Mouse (Mus musculus) forebrain, embryonic 10.5 days (tissue): Measurements from ENCODE around the gene Atp8b4. TPM values are rescaled to one million over a fixed set of nuclear protein-coding genes. Genes with fewer than 3 reads are reported as not detected.

ENCODE experiments used
- DNase-seq: peaks from one replicate; pipeline ENCODE4 v3.0.0-alpha.2; 2017; ENCODE audit warnings: low spot score; ENCODE audit errors: extremely low spot score
- H3K27ac ChIP-seq: fragments of 300-500 bp; sonication (generic); 2 replicates; pipeline ENCODE4 v1.5.1; 2016; ENCODE audit warnings: mild to moderate bottlenecking
- H3K27me3 ChIP-seq: fragments of 300-500 bp; sonication (generic); 2 replicates; pipeline ENCODE4 v1.6.1; 2016; ENCODE audit warnings: mild to moderate bottlenecking; ENCODE audit not compliant: poor library complexity, severe bottlenecking
- H3K36me3 ChIP-seq: fragments of 300-500 bp; sonication (generic); replicated peaks from 2 replicates; pipeline ENCODE4 v1.6.1; 2016; ENCODE audit warnings: mild to moderate bottlenecking, moderate library complexity
- H3K4me1 ChIP-seq: fragments of 300-500 bp; sonication (generic); 2 replicates; pipeline ENCODE4 v1.6.1; 2016
- H3K4me3 ChIP-seq: fragments of 300-500 bp; sonication (generic); 2 replicates; pipeline ENCODE4 v1.5.1; 2016; ENCODE audit warnings: mild to moderate bottlenecking, moderate library complexity
- H3K9me3 ChIP-seq: fragments of 300-500 bp; sonication (generic); 2 replicates; pipeline ENCODE4 v1.6.1; 2016; ENCODE audit warnings: mild to moderate bottlenecking, moderate library complexity
- WGBS: fragments of 180-500 bp; shearing (Covaris S2); methylation state at CpG from one replicate; pipeline ENCODE4 v1.1.7; 2016; 5-methylcytosine and 5-hydroxymethylcytosine counted together
- polyA plus RNA-seq: library from polyadenylated mRNA; unstranded; fragments of >200 nt; fragmentation: Nextera tagmentation; extraction: Ambion mirVana; gene quantifications from 2 replicates; pipeline ENCODE4 v1.2.1, GENCODE M21; 2016

Gene Atp8b4
- polyA plus RNA-seq, 1 experiment from 2014 or later, result 0.99 TPM

- 83% methylated on average over 3 of the region's 3 CpGs for WGBS
These were observed 168.7 kb downstream of the Atp8b4 start for GRCm38 (mm10) chr2:126331794-126332193.

GRCm38 (mm10) chr2:126323206-126323605 lies 177.3 kb downstream of the Atp8b4 start:
- WGBS, result 90% methylated on average over 7 of the region's 7 CpGs
- no peaks in the 10 kb centered on the region for H3K4me1 ChIP-seq
- no peak overlapping the region for H3K4me3 ChIP-seq
- H3K27me3 ChIP-seq, result no peaks in the 10 kb centered on the region
- H3K27ac ChIP-seq, result no peak overlapping the region
- DNase-seq, result no peak
- no peaks in the 10 kb centered on the region for H3K36me3 ChIP-seq
- H3K9me3 ChIP-seq, result no peaks in the 10 kb centered on the region

More at GRCm38 (mm10) chr2:126331794-126332193, 168.7 kb downstream of the Atp8b4 start:
- Histone ChIP-seq H3K4me1 (no peaks in the 10 kb centered on the region), H3K27ac (no peak overlapping the region), H3K36me3 (no peaks in the 10 kb centered on the region), H3K27me3 (no peaks in the 10 kb centered on the region), H3K4me3 (no peak overlapping the region), H3K9me3 (no peaks in the 10 kb centered on the region)
- no peak for DNase-seq

DNA sequence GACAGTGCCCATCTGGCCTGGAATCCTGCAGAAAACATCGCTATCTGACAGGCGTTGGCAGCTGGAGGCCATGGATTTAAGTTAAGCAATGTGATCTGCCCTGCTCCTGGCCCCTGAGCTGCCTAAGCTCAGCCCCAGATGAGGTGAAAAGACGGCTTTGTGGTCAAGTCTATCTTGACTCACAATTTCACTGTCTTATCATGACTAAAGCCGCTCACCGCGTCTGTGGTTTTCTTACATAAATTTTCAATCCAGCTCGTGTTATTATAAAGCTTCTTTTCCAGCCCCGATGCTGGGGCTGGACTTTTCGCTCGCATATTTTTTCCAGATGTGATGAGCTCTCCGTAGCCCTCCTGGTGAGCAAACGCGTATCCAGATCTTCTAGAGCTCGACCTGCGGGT lies 177.8 kb downstream of the Atp8b4 start:
- no peak overlapping the region for H3K4me3 ChIP-seq
- no peak for DNase-seq
- H3K9me3 ChIP-seq, result no peaks in the 10 kb centered on the region
- no peak overlapping the region for H3K27ac ChIP-seq
- H3K4me1 ChIP-seq, result no peaks in the 10 kb centered on the region
- H3K27me3 ChIP-seq, result no peaks in the 10 kb centered on the region
- 91% methylated on average over 15 of the region's 15 CpGs for WGBS
- no peaks in the 10 kb centered on the region for H3K36me3 ChIP-seq

DNA sequence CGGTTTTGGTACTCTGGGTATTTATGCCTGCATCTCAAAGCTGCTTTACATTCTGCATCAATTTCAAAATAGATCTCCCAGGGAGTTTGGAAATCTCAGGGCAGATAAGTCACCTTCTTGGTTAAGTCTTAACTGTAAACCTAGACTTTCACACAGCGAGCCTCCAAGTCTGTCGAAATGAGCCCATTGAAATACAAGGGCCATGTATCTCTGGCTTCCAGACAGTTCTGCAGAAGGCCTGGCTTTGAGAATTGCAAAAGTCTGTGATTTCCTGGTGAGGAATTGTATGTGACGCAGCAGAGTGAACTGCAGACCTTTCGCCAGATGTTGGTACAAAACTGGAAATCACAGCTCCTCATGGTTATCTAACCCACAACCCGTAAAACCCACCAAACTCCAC lies 182.4 kb downstream of the Atp8b4 start:
- DNase-seq, result no peak
- Histone ChIP-seq H3K27me3 (no peaks in the 10 kb centered on the region), H3K27ac (no peak overlapping the region), H3K36me3 (no peaks in the 10 kb centered on the region), H3K9me3 (no peaks in the 10 kb centered on the region), H3K4me3 (no peak overlapping the region), H3K4me1 (no peaks in the 10 kb centered on the region)
- WGBS, result 92% methylated on average over 6 of the region's 6 CpGs

GRCm38 (mm10) chr2:126316942-126317341 lies 183.5 kb downstream of the Atp8b4 start:
- H3K9me3 ChIP-seq, result no peaks in the 10 kb centered on the region
- H3K27me3 ChIP-seq, result no peaks in the 10 kb centered on the region
- no peak overlapping the region for H3K4me3 ChIP-seq
- H3K36me3 ChIP-seq, result no peaks in the 10 kb centered on the region
- no peak for DNase-seq
- no peak overlapping the region for H3K27ac ChIP-seq
- WGBS, result 91% methylated on average over 3 of the region's 3 CpGs
- H3K4me1 ChIP-seq, result no peaks in the 10 kb centered on the region

DNA sequence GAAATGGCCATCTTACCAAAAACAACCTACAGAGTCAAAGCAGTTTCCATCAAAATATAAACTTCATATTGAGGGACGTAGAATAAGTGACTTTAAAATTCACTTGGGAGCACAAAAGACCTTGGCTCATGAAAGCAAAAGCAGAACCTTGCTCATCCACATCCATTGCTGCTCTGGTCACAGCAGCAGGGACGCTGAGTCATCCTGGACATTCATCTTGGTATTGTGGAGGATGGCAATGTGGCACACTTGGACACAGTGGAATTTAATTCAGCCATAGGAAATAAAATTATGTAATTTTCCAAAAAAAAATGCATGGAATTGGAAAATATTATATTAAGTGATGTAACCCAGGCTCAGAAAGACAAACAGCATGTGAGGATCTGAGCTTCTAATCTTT lies 184.1 kb downstream of the Atp8b4 start:
- no peaks in the 10 kb centered on the region for H3K27me3 ChIP-seq
- H3K4me3 ChIP-seq, result no peak overlapping the region
- no peaks in the 10 kb centered on the region for H3K9me3 ChIP-seq
- no peaks in the 10 kb centered on the region for H3K4me1 ChIP-seq
- 88% methylated on average over 2 of the region's 2 CpGs for WGBS
- no peaks in the 10 kb centered on the region for H3K36me3 ChIP-seq
- H3K27ac ChIP-seq, result no peak overlapping the region
- DNase-seq, result no peak

DNA sequence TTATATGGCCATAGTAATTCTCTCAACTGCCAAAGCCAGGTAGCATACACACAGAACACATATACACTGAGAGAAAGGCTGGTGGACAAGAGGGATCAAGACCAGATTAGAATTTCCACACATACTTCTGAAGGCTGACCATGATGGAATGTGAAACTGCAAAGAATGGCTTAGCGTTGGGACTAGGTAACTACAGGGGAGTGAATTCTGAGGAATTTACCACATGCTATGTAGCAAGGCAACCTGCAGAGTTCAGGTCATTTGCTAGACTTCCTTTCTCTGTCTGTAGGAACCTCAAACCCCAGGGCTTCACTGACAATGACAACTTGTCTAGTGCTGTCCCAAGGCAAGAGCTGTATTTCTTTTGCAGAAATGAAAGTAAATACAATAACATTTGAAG lies 189.4 kb downstream of the Atp8b4 start:
- no peaks in the 10 kb centered on the region for H3K27me3 ChIP-seq
- DNase-seq, result no peak
- 57% methylated on average over 1 of the region's 1 CpGs for WGBS
- H3K4me1 ChIP-seq, result no peaks in the 10 kb centered on the region
- no peaks in the 10 kb centered on the region for H3K9me3 ChIP-seq
- H3K4me3 ChIP-seq, result no peak overlapping the region
- H3K27ac ChIP-seq, result no peak overlapping the region
- no peaks in the 10 kb centered on the region for H3K36me3 ChIP-seq

DNA sequence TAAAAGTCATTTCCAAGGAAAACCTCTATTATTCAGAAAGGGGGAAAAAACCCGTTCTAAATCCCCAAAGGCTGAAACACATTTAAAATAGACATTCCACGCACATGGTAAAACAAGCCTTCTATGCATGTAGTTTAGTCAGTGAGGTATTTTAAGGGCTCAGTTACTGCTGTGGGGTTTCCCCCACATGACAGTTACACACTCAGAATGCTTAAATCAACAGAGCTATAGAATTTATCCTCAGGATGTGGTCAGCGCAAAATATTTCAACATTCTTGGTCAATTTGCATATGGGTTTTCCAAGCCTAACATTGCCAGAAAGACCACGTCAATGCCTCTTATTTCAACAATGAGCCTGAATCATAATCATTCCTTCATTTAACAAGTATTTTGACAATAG lies 190.5 kb downstream of the Atp8b4 start:
- DNase-seq, result no peak
- 91% methylated on average over 4 of the region's 4 CpGs for WGBS
- no peak overlapping the region for H3K27ac ChIP-seq
- H3K9me3 ChIP-seq, result no peaks in the 10 kb centered on the region
- H3K27me3 ChIP-seq, result no peaks in the 10 kb centered on the region
- H3K4me3 ChIP-seq, result no peak overlapping the region
- H3K36me3 ChIP-seq, result no peaks in the 10 kb centered on the region
- H3K4me1 ChIP-seq, result no peaks in the 10 kb centered on the region

GRCm38 (mm10) chr2:126304621-126305020 lies 195.9 kb downstream of the Atp8b4 start:
- H3K4me1 ChIP-seq, result no peaks in the 10 kb centered on the region
- H3K4me3 ChIP-seq, result no peak overlapping the region
- H3K36me3 ChIP-seq, result no peaks in the 10 kb centered on the region
- H3K9me3 ChIP-seq, result no peaks in the 10 kb centered on the region
- WGBS, result 73% methylated on average over 5 of the region's 5 CpGs
- H3K27ac ChIP-seq, result no peak overlapping the region
- DNase-seq, result no peak
- no peaks in the 10 kb centered on the region for H3K27me3 ChIP-seq

GRCm38 (mm10) chr2:126303226-126303625 lies 197.2 kb downstream of the Atp8b4 start:
- no peak for DNase-seq
- Histone ChIP-seq H3K36me3 (no peaks in the 10 kb centered on the region), H3K27ac (no peak overlapping the region), H3K4me3 (no peak overlapping the region), H3K27me3 (no peaks in the 10 kb centered on the region), H3K4me1 (no peaks in the 10 kb centered on the region), H3K9me3 (no peaks in the 10 kb centered on the region)
- WGBS, result 49% methylated on average over 3 of the region's 3 CpGs

GRCm38 (mm10) chr2:126302381-126302780 lies 198.1 kb downstream of the Atp8b4 start:
- no peaks in the 10 kb centered on the region for H3K36me3 ChIP-seq
- DNase-seq, result no peak
- 66% methylated on average over 3 of the region's 3 CpGs for WGBS
- H3K27ac ChIP-seq, result no peak overlapping the region
- H3K27me3 ChIP-seq, result no peaks in the 10 kb centered on the region
- H3K9me3 ChIP-seq, result no peaks in the 10 kb centered on the region
- H3K4me3 ChIP-seq, result no peak overlapping the region
- no peaks in the 10 kb centered on the region for H3K4me1 ChIP-seq

DNA sequence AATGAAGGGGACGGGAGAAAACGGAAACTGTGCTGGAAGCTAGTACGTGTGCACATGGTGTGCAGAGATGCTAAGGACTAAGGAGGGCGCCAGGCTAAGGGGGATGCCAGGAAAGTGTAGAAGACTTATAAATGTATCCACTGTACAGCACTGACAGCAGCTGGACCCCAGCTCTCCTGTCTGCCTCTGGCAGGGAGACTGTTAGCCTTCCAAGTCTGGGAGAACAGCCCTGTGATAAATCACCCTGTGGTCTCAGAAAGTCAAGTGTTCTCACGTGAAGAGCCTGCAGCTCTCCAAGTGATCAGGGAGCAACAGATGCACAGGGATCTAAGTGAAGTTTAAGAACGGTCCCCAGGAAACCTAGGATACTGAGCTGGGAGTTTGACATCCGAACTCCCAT lies 209.8 kb downstream of the Atp8b4 start:
- 91% methylated on average over 7 of the region's 7 CpGs for WGBS
- DNase-seq, result no peak
- Histone ChIP-seq H3K36me3 (no peaks in the 10 kb centered on the region), H3K4me3 (no peak overlapping the region), H3K27ac (no peak overlapping the region), H3K27me3 (no peaks in the 10 kb centered on the region), H3K4me1 (no peaks in the 10 kb centered on the region), H3K9me3 (no peaks in the 10 kb centered on the region)

GRCm38 (mm10) chr2:126287942-126288341 lies 212.5 kb downstream of the Atp8b4 start:
- H3K4me3 ChIP-seq, result no peak overlapping the region
- no peaks in the 10 kb centered on the region for H3K4me1 ChIP-seq
- 93% methylated on average over 5 of the region's 5 CpGs for WGBS
- no peaks in the 10 kb centered on the region for H3K9me3 ChIP-seq
- no peak overlapping the region for H3K27ac ChIP-seq
- no peaks in the 10 kb centered on the region for H3K36me3 ChIP-seq
- DNase-seq, result no peak
- H3K27me3 ChIP-seq, result no peaks in the 10 kb centered on the region

- DNase-seq, result no peak
- H3K4me3 ChIP-seq, result no peak overlapping the region
- WGBS, result 90% methylated on average over 7 of the region's 7 CpGs
- no peaks in the 10 kb centered on the region for H3K27me3 ChIP-seq
- H3K4me1 ChIP-seq, result no peaks in the 10 kb centered on the region
- no peaks in the 10 kb centered on the region for H3K36me3 ChIP-seq
- H3K9me3 ChIP-seq, result no peaks in the 10 kb centered on the region
- H3K27ac ChIP-seq, result no peak overlapping the region
These were observed 214.1 kb downstream of the Atp8b4 start for GRCm38 (mm10) chr2:126286420-126286819.
